Mouse (Mus musculus) megakaryocyte, embryonic 14.5 days (primary cell): Measurements from ENCODE around the gene Nat8l.

ENCODE experiments used
- FLI1 ChIP-seq: IDR thresholded peaks from 2 replicates; pipeline ENCODE4 v1.6.1; 2012; ENCODE audit warnings: low read length, inconsistent platforms, mixed read lengths
- GATA1 ChIP-seq: IDR thresholded peaks from 3 replicates; pipeline ENCODE4 v1.6.1; 2012; ENCODE audit warnings: mixed read lengths, low read length, inconsistent platforms, borderline replicate concordance

GRCm38 (mm10) chr5:33976267-33976666 is 19.5 kb upstream of the Nat8l start:
- TF ChIP-seq GATA1 (no peak), FLI1 (no peak)
